ENCODE assay signal across 9 mouse cellular contexts in the genomic region with DNA sequence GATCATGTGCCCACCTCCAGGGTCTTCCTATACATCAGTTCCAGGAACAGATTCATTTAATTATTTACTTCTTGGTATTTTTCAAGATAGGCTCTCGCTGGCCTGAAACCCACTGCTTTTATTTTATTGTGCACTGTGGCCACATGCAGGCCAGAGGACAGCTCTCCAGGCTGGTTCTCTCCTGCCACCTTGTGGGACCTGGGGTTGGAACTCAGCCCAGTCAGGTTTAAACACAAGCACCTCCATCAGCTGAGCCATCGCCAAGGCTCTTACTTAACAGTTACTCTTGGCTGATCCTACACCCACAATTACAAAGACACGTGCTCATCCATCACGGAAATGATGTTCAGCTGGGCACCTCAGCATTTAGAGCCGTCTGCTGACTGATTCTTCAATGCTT. TPM values are rescaled to one million over a fixed set of nuclear protein-coding genes. Genes with fewer than 3 reads are reported as not detected.
DNase-seq lines count a peak whose midpoint lies in the region; ATAC-seq and TF ChIP-seq lines count a peak whose summit lies in the region.
"Had no signal": no experiment of that assay in that cellular context is flagged by ENCODE, and none has a peak within 500 bp of the region (broad histone marks: within the 10 kb centered on the region; RNA-seq: fewer than 3 reads in every experiment).

No protein-coding gene starts in this region.

- no peaks in the 10 kb centered on the region for H3K9me3 ChIP-seq in hindbrain, postnatal 0 days (ENCODE audit: low read length)
- no peaks in the 10 kb centered on the region for H3K9me3 ChIP-seq in hindbrain, embryonic 13.5 days

- peak; percentile 55 for DNase-seq in hindbrain, postnatal 0 days (ENCODE audit: low spot score)
- DNase-seq in Patski (ENCODE audit: low read depth, low spot score) = peak; percentile 79
- DNase-seq in lung, adult 18-20 months = peak; percentile 86 to 91
- no peak for DNase-seq in layer of hippocampus, adult 8-10 months (ENCODE audit: low spot score in 2 of 2)
- DNase-seq in left cerebral cortex, adult 8-10 months (ENCODE audit: low spot score in 2 of 2) = no peak
- DNase-seq in gastrocnemius, postnatal 14 days = no peak

- no peak for ATAC-seq in hindbrain, postnatal 0 days
- ATAC-seq in hindbrain, embryonic 13.5 days (ENCODE audit: low FRiP score) = no peak
- peak; percentile 25 for ATAC-seq in Patski

- 51% methylated on average over 5 of the region's 5 CpGs for WGBS in hindbrain, postnatal 0 days
- 54% methylated on average over 5 of the region's 5 CpGs for WGBS in hindbrain, embryonic 13.5 days

- intact Hi-C loops in gastrocnemius, postnatal 14 days (cut with DNase I; ENCODE audit: low total_unique reads) = no loop called here

- H3K4me1 ChIP-seq in hindbrain, postnatal 0 days (ENCODE audit: insufficient read depth, low read length) = no peaks in the 10 kb centered on the region
- no peaks in the 10 kb centered on the region for H3K4me1 ChIP-seq in hindbrain, embryonic 13.5 days (replicated peaks)
- no peaks in the 10 kb centered on the region for H3K4me1 ChIP-seq in cortical plate, adult 2 months (ENCODE audit: control insufficient read depth, insufficient read depth, low read length)

- POLR2A ChIA-PET in Patski (lab: Charles Lee) = interaction anchor here (0.5 to 0.7 kb wide), 2 partner anchors 81 to 272 kb away, joined by 3 read pairs; no protein-coding TSS in a partner anchor

- TF ChIP-seq POLR2A in cortical plate, adult 2 months (IDR thresholded peaks at IDR 0.05; ENCODE audit: extremely low read depth, insufficient read depth, low read length) = no peak

- H3K4me3 ChIP-seq in hindbrain, postnatal 0 days (ENCODE audit: low read length) = no peak overlapping the region
- no peak overlapping the region for H3K4me3 ChIP-seq in hindbrain, embryonic 13.5 days
- no peak overlapping the region for H3K4me3 ChIP-seq in cortical plate, adult 2 months (ENCODE audit: insufficient read depth, low read length)

- no peak overlapping the region for H3K9ac ChIP-seq in hindbrain, postnatal 0 days (replicated peaks; ENCODE audit: low read length)
- no peak overlapping the region for H3K9ac ChIP-seq in hindbrain, embryonic 13.5 days

- H3K27ac ChIP-seq in hindbrain, postnatal 0 days = no peak overlapping the region
- H3K27ac ChIP-seq in hindbrain, embryonic 13.5 days = no peak overlapping the region
- no peak overlapping the region for H3K27ac ChIP-seq in cortical plate, adult 2 months (ENCODE audit: insufficient read depth, low read length)

- CTCF ChIA-PET in Patski (lab: Charles Lee) = interaction anchor here (1.0 to 2.0 kb wide), 3 partner anchors 54 to 100 kb away, joined by 3 to 9 read pairs (median 7); no protein-coding TSS in a partner anchor

- TF ChIP-seq CTCF in hindbrain, postnatal 0 days (IDR thresholded peaks at IDR 0.05; ENCODE audit: low read depth) = peak; percentile 54
- TF ChIP-seq CTCF in Patski (IDR thresholded peaks at IDR 0.05) = peak; percentile 82
- TF ChIP-seq CTCF in cortical plate, adult 2 months (IDR thresholded peaks at IDR 0.05; ENCODE audit: extremely low read depth, insufficient read depth, low read length) = 0 out of 2 replicates have a peak, but pooled peaks have one; percentile 3

- no peak overlapping the region for H3K4me2 ChIP-seq in hindbrain, postnatal 0 days (ENCODE audit: low read depth, low read length)
- no peak overlapping the region for H3K4me2 ChIP-seq in hindbrain, embryonic 13.5 days

- in situ Hi-C loops in Patski (cut with MboI; ENCODE audit: low pct_unique_long_range_greater_than_20kb) = loop anchor here (5.0 to 10.0 kb wide), 2 partner anchors 51 to 56 kb away; no protein-coding TSS in a partner anchor

- H3K27me3 ChIP-seq in hindbrain, postnatal 0 days (ENCODE audit: insufficient read depth, low read length) = no peaks in the 10 kb centered on the region
- no peaks in the 10 kb centered on the region for H3K27me3 ChIP-seq in hindbrain, embryonic 13.5 days
- H3K27me3 ChIP-seq in Patski = no peaks in the 10 kb centered on the region

- no peaks in the 10 kb centered on the region for H3K36me3 ChIP-seq in hindbrain, postnatal 0 days (ENCODE audit: insufficient read depth, low read length)
- no peaks in the 10 kb centered on the region for H3K36me3 ChIP-seq in hindbrain, embryonic 13.5 days

RNA-seq across cellular contexts. Expression of gene Mettl7a3, which starts 13.6 kb away (rescaled TPM):
- 0.36 and 1.2 TPM in 2 replicates for total RNA-seq in hindbrain, postnatal 0 days (2014; rRNA removed)
- polyA plus RNA-seq in hindbrain, postnatal 0 days (2015; fragmentation: Nextera tagmentation; extraction: Ambion mirVana) = 0.10 and 0.25 TPM in 2 replicates
- 0.13 and 0.31 TPM in 2 replicates for polyA plus RNA-seq in hindbrain, embryonic 13.5 days (2015; fragmentation: Nextera tagmentation; extraction: Ambion mirVana)
- 88.9 TPM for polyA plus RNA-seq in Patski (2021)
- polyA plus RNA-seq in cortical plate, adult 2 months (2012; rRNA removed) = 0.38 and 0.75 TPM in 2 replicates
- total RNA-seq in layer of hippocampus, adult 8-10 months (2022) = under 1 TPM in 1 of 4 experiments, not detected in 3; 0.98 TPM
- under 1 TPM; 0.23 to 0.30 (median 0.28) TPM for total RNA-seq in left cerebral cortex, adult 8-10 months (2022)
- total RNA-seq in gastrocnemius, postnatal 14 days (2021) = under 1 TPM in 1 of 2 experiments, not detected in 1; 0.21 TPM
- polyA plus RNA-seq: intestine, embryonic 14.5 days had no signal

RNA-seq across cellular contexts. Expression of gene Mettl7a1, which starts 17.2 kb away (rescaled TPM):
- 4.9 and 9.3 TPM in 2 replicates for total RNA-seq in hindbrain, postnatal 0 days (2014; rRNA removed)
- polyA plus RNA-seq in hindbrain, postnatal 0 days (2015; fragmentation: Nextera tagmentation; extraction: Ambion mirVana) = 1.8 and 2.6 TPM in 2 replicates
- 3.2 and 4.3 TPM in 2 replicates for polyA plus RNA-seq in hindbrain, embryonic 13.5 days (2015; fragmentation: Nextera tagmentation; extraction: Ambion mirVana)
- 567 TPM for polyA plus RNA-seq in Patski (2021)
- 37.9 and 39.5 TPM in 2 replicates for polyA plus RNA-seq in cortical plate, adult 2 months (2012; rRNA removed)
- 10 to 100 TPM; 35.0 to 49.9 (median 40.9) TPM for total RNA-seq in layer of hippocampus, adult 8-10 months (2022)
- 10 to 100 TPM; 26.4 to 33.2 (median 32.4) TPM for total RNA-seq in left cerebral cortex, adult 8-10 months (2022)
- total RNA-seq in gastrocnemius, postnatal 14 days (2021) = 10 to 100 TPM; 18.5 to 23.0 TPM

RNA-seq across cellular contexts. Expression of gene Methig1, which starts 31.8 kb away (rescaled TPM):
- total RNA-seq in hindbrain, postnatal 0 days (2014; rRNA removed) = 0.31 and 1.3 TPM in 2 replicates
- polyA plus RNA-seq in hindbrain, postnatal 0 days (2015; fragmentation: Nextera tagmentation; extraction: Ambion mirVana) = not detected in 2 replicates
- polyA plus RNA-seq in hindbrain, embryonic 13.5 days (2015; fragmentation: Nextera tagmentation; extraction: Ambion mirVana) = 0.62 TPM in 1 of 2 replicates, not detected in the other
- 0.51 TPM for polyA plus RNA-seq in Patski (2021)
- polyA plus RNA-seq in cortical plate, adult 2 months (2012; rRNA removed) = not detected in 2 replicates
- not detected for total RNA-seq in layer of hippocampus, adult 8-10 months (2022)
- total RNA-seq in left cerebral cortex, adult 8-10 months (2022) = under 1 TPM in 1 of 4 experiments, not detected in 3; 0.57 TPM
- total RNA-seq in gastrocnemius, postnatal 14 days (2021) = not detected
- polyA plus RNA-seq: intestine, embryonic 14.5 days had no signal

RNA-seq across cellular contexts. Expression of gene Mettl7a2, which starts 31.9 kb away (rescaled TPM):
- total RNA-seq in hindbrain, postnatal 0 days (2014; rRNA removed) = not detected in 2 replicates
- polyA plus RNA-seq in hindbrain, postnatal 0 days (2015; fragmentation: Nextera tagmentation; extraction: Ambion mirVana) = not detected in 2 replicates
- polyA plus RNA-seq in hindbrain, embryonic 13.5 days (2015; fragmentation: Nextera tagmentation; extraction: Ambion mirVana) = not detected in 2 replicates
- 4.1 TPM for polyA plus RNA-seq in Patski (2021)
- not detected in 2 replicates for polyA plus RNA-seq in cortical plate, adult 2 months (2012; rRNA removed)
- total RNA-seq in layer of hippocampus, adult 8-10 months (2022) = 1 to 10 TPM in 2 of 4 experiments, under 1 TPM in 1, not detected in 1; 0.94 to 1.2 (median 1.1) TPM
- 1 to 10 TPM in 1 of 4 experiments, under 1 TPM in 1, not detected in 2; 0.78 to 1.0 TPM for total RNA-seq in left cerebral cortex, adult 8-10 months (2022)
- under 1 TPM; 0.49 TPM for total RNA-seq in gastrocnemius, postnatal 14 days (2021)
- polyA plus RNA-seq: intestine, embryonic 14.5 days had no signal

RNA-seq across cellular contexts. Expression of gene Tmprss12, which starts 40.5 kb away (rescaled TPM):
- not detected in 2 replicates for total RNA-seq in hindbrain, postnatal 0 days (2014; rRNA removed)
- polyA plus RNA-seq in hindbrain, postnatal 0 days (2015; fragmentation: Nextera tagmentation; extraction: Ambion mirVana) = not detected in 2 replicates
- not detected in 2 replicates for polyA plus RNA-seq in hindbrain, embryonic 13.5 days (2015; fragmentation: Nextera tagmentation; extraction: Ambion mirVana)
- polyA plus RNA-seq in Patski (2021) = not detected
- not detected in 2 replicates for polyA plus RNA-seq in cortical plate, adult 2 months (2012; rRNA removed)
- not detected for total RNA-seq in layer of hippocampus, adult 8-10 months (2022)
- total RNA-seq in left cerebral cortex, adult 8-10 months (2022) = not detected
- not detected for total RNA-seq in gastrocnemius, postnatal 14 days (2021)
- polyA plus RNA-seq: intestine, embryonic 14.5 days had no signal

Comparison
In these comparisons a context has a peak if more than half of its experiments do, and no peak if none do; other contexts are left out.
1. DNase-seq: peak in hindbrain, postnatal 0 days (single experiment), Patski (single experiment) and lung, adult 18-20 months (2 of 2); none in layer of hippocampus, adult 8-10 months (0 of 2), left cerebral cortex, adult 8-10 months (0 of 2) and gastrocnemius, postnatal 14 days (single experiment).
2. CTCF ChIP-seq: peak in every context shown above with its lines; median percentile 82 in Patski; 54 in hindbrain, postnatal 0 days; 3 in cortical plate, adult 2 months.